Mouse (Mus musculus) kidney, embryonic 14.5 days (tissue): Measurements from ENCODE around the gene Vwa1. TPM values are rescaled to one million over a fixed set of nuclear protein-coding genes. Genes with fewer than 3 reads are reported as not detected.
"Not testable (repeated sequence)": the region's sequence is repeated elsewhere in the genome, so short reads cannot be mapped to it uniquely, and the experiment has no call there.

Experiments
- ATAC-seq: fragments of 200-750 bp; cut with Nextera tagmentation; 2 replicates; pipeline ENCODE4 v1.8.0; 2017; ENCODE audit warnings: moderate number of reproducible peaks, mild to moderate bottlenecking, moderate TSS enrichment, moderate library complexity; ENCODE audit not compliant: low FRiP score, low TSS enrichment
- H3K27ac ChIP-seq: fragments of 300-500 bp; sonication (generic); 2 replicates; pipeline ENCODE4 v1.5.1; 2014; ENCODE audit warnings: low read depth, mild to moderate bottlenecking, low read length, moderate library complexity, mixed read lengths
- H3K27me3 ChIP-seq: fragments of 300-500 bp; sonication (generic); 2 replicates; pipeline ENCODE4 v1.6.1; 2014; ENCODE audit warnings: mild to moderate bottlenecking, low read length; ENCODE audit not compliant: control insufficient read depth, insufficient read depth
- H3K36me3 ChIP-seq: fragments of 300-500 bp; sonication (generic); 2 replicates; pipeline ENCODE4 v1.6.1; 2014; ENCODE audit warnings: low read length, mixed read lengths; ENCODE audit not compliant: control insufficient read depth, insufficient read depth
- H3K4me1 ChIP-seq: fragments of 300-500 bp; sonication (generic); 2 replicates; pipeline ENCODE4 v1.6.1; 2014; ENCODE audit warnings: low read length, mixed read lengths; ENCODE audit not compliant: control insufficient read depth, insufficient read depth
- H3K4me2 ChIP-seq: fragments of 300-500 bp; sonication (generic); replicated peaks from 2 replicates; pipeline ENCODE4 v1.6.1; 2014; ENCODE audit warnings: low read depth, mild to moderate bottlenecking, low read length
- H3K4me3 ChIP-seq: fragments of 300-500 bp; sonication (generic); 2 replicates; pipeline ENCODE4 v1.5.1; 2014; ENCODE audit warnings: mild to moderate bottlenecking, low read length
- H3K9ac ChIP-seq: fragments of 300-500 bp; sonication (generic); 2 replicates; pipeline ENCODE4 v1.6.1; 2014; ENCODE audit warnings: low read depth, mild to moderate bottlenecking, low read length, moderate library complexity
- H3K9me3 ChIP-seq: fragments of 300-500 bp; sonication (generic); 2 replicates; pipeline ENCODE4 v1.6.1; 2016; ENCODE audit warnings: low read length; ENCODE audit not compliant: control insufficient read depth
- WGBS: fragments of 180-500 bp; shearing (Covaris S2); extraction: QIAGEN DNeasy Blood & Tissue Kit; methylation state at CpG from one replicate; pipeline ENCODE4 v1.1.7; 2014; 5-methylcytosine and 5-hydroxymethylcytosine counted together
- polyA plus RNA-seq: library from polyadenylated mRNA; unstranded; fragments of >200 nt; fragmentation: Nextera tagmentation; extraction: Ambion mirVana; gene quantifications from 2 replicates; pipeline ENCODE4 v1.2.1, GENCODE M21; 2014

The Vwa1 gene
- polyA plus RNA-seq, 1 experiment from 2014 or later: 4.9 TPM

GRCm38 (mm10) chr4:155744474-155744873 is 30.0 kb downstream of the Vwa1 start:
- Histone ChIP-seq H3K4me1 (no peaks in the 10 kb centered on the region), H3K4me2 (no peak overlapping the region), H3K36me3 (peaks cover 99% of the 10 kb centered on the region), H3K9me3 (no peaks in the 10 kb centered on the region), H3K9ac (no peak overlapping the region), H3K4me3 (no peak overlapping the region), H3K27ac (no peak overlapping the region), H3K27me3 (no peaks in the 10 kb centered on the region)
- WGBS: 89% methylated on average over 8 of the region's 8 CpGs
- no peak for ATAC-seq

DNA sequence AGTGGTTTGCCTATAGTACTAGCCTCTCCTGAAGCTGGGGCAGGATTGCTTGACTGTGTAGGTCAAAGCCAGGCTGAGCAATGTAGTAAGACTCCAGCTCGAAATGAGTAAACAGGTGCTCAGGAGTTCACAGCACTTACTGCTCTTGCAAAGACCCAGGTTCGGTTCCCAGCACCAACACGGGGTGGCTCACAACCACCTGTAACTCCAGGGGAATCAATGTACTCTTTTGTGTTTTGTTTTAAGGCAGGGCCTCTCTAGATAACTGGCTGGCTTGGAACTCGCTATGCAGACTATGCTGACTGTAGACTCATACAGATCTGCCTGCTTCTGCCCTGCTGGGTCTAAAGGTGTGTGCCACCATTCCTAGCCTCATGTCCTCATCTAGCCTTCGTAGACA is 31.8 kb downstream of the Vwa1 start:
- 96% methylated on average over 5 of the region's 5 CpGs for WGBS
- no peaks in the 10 kb centered on the region for H3K27me3 ChIP-seq

GRCm38 (mm10) chr4:155740681-155741080 is 33.8 kb downstream of the Vwa1 start:
- not testable (repeated sequence) for H3K4me1 ChIP-seq, H3K4me3 ChIP-seq, H3K4me2 ChIP-seq, H3K9ac ChIP-seq, ATAC-seq, H3K9me3 ChIP-seq, H3K27me3 ChIP-seq, H3K27ac ChIP-seq
- WGBS: 82% methylated on average over 10 of the region's 10 CpGs
- peaks cover 68% of the 10 kb centered on the region for H3K36me3 ChIP-seq

More for the DNA sequence above, 31.8 kb downstream of the Vwa1 start:
- H3K9ac ChIP-seq: no peak overlapping the region
- H3K36me3 ChIP-seq: peaks cover 84% of the 10 kb centered on the region
- H3K4me2 ChIP-seq: no peak overlapping the region
- ATAC-seq: no peak
- H3K4me1 ChIP-seq: no peaks in the 10 kb centered on the region
- H3K9me3 ChIP-seq: no peaks in the 10 kb centered on the region
- no peak overlapping the region for H3K4me3 ChIP-seq
- H3K27ac ChIP-seq: no peak overlapping the region

GRCm38 (mm10) chr4:155739741-155740636 is 34.5 kb downstream of the Vwa1 start:
- 90% methylated on average over 37 of the region's 37 CpGs for WGBS
- no peaks in the 10 kb centered on the region for H3K9me3 ChIP-seq
- peaks cover 61% of the 10 kb centered on the region for H3K36me3 ChIP-seq

DNA sequence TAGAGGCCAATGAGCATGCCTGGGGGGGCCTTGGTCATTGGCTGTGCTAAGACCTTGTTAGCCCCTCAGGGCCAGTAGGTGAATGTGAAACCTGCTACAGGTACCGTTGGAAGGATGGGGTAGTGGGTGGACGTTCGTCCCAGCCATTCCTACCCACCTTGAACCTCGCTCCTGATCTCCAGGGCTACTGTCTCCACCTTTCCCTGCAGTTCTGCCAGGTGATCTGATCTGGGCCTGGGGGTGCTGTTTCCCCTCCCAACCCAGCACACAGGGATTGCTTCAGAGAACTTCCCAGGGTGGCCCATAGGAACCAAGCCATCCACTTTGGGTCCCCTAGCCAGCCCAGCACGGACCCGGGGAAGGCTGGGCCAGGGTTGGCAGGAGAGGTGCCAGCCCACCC is 35.3 kb downstream of the Vwa1 start:
- no peaks in the 10 kb centered on the region for H3K9me3 ChIP-seq
- peaks cover 53% of the 10 kb centered on the region for H3K36me3 ChIP-seq
- 73% methylated on average over 6 of the region's 6 CpGs for WGBS
- no peak overlapping the region for H3K9ac ChIP-seq
- no peaks in the 10 kb centered on the region for H3K27me3 ChIP-seq
- no peak overlapping the region for H3K27ac ChIP-seq
- no peak overlapping the region for H3K4me2 ChIP-seq
- H3K4me1 ChIP-seq: peaks cover 9% of the 10 kb centered on the region
- ATAC-seq: no peak
- no peak overlapping the region for H3K4me3 ChIP-seq

More at GRCm38 (mm10) chr4:155739741-155740636, 34.5 kb downstream of the Vwa1 start:
- H3K4me1 ChIP-seq: peaks cover 9% of the 10 kb centered on the region
- H3K27me3 ChIP-seq: no peaks in the 10 kb centered on the region
- ATAC-seq: no peak
- H3K27ac ChIP-seq: no peak overlapping the region
- H3K9ac ChIP-seq: no peak overlapping the region
- H3K4me3 ChIP-seq: no peak overlapping the region
- H3K4me2 ChIP-seq: no peak overlapping the region

GRCm38 (mm10) chr4:155738262-155738661 is 36.2 kb downstream of the Vwa1 start:
- Histone ChIP-seq H3K27ac (no peak overlapping the region), H3K4me1 (peaks cover 15% of the 10 kb centered on the region), H3K9me3 (no peaks in the 10 kb centered on the region), H3K36me3 (peaks cover 44% of the 10 kb centered on the region), H3K27me3 (no peaks in the 10 kb centered on the region), H3K9ac (no peak overlapping the region), H3K4me2 (no peak overlapping the region), H3K4me3 (no peak overlapping the region)
- ATAC-seq: no peak
- 61% methylated on average over 8 of the region's 8 CpGs for WGBS

GRCm38 (mm10) chr4:155736421-155736820 is 38.1 kb downstream of the Vwa1 start:
- no peak for ATAC-seq
- Histone ChIP-seq H3K9me3 (no peaks in the 10 kb centered on the region), H3K4me1 (peaks cover 15% of the 10 kb centered on the region), H3K27ac (no peak overlapping the region), H3K9ac (no peak overlapping the region), H3K4me2 (peak overlapping the region; percentile 91; the same call in 1 of the 2 replicates), H3K27me3 (no peaks in the 10 kb centered on the region), H3K4me3 (no peak overlapping the region), H3K36me3 (peaks cover 42% of the 10 kb centered on the region)
- 96% methylated on average over 5 of the region's 5 CpGs for WGBS

GRCm38 (mm10) chr4:155735788-155736187 is 38.7 kb downstream of the Vwa1 start:
- no peak for ATAC-seq
- H3K4me2 ChIP-seq: peak overlapping the region; percentile 91
- H3K4me1 ChIP-seq: peaks cover 15% of the 10 kb centered on the region
- H3K4me3 ChIP-seq: peak overlapping the region; percentile 76
- H3K27ac ChIP-seq: no peak overlapping the region
- H3K9ac ChIP-seq: peak overlapping the region; percentile 86
- 75% methylated on average over 5 of the region's 5 CpGs for WGBS
- H3K9me3 ChIP-seq: no peaks in the 10 kb centered on the region
- peaks cover 35% of the 10 kb centered on the region for H3K36me3 ChIP-seq
- no peaks in the 10 kb centered on the region for H3K27me3 ChIP-seq

DNA sequence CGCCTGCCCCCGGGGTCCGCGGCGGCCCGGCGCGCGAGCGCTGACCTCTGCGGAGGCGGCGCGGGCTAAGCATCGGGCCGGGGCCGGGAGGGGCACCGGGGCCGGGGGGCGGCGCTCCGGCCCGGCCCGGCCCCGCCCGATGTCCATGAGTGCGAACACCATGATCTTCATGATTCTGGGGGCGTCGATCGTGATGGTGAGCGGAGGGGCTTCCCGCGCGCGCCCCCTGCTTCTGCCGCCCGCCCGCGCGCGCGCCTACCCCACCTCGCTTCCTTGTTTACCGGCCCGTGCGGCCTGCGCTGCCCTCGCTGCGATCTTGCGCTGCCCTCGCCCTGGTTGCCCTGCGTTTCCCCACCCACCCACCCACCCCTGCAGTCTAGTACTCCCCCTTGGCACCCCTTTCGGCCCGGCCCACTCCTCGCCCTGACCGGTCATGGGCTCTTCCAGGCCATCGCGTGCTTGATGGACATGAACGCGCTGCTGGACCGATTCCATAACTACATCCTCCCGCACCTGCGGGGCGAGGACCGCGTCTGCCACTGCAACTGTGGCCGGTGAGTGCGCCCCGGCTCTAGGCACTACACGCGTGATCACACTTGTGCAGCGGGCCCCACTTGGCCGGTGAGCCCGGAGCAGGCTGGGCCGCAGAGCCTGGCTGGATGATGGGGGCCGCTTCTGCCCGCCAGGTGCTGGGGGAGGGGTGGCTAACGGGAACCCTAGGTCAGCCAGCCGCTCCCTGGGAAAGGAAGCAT is 39.4 kb downstream of the Vwa1 start:
- peaks cover 29% of the 10 kb centered on the region for H3K36me3 ChIP-seq

More for the DNA sequence above, 39.4 kb downstream of the Vwa1 start:
- ATAC-seq: peak; percentile 75
- Histone ChIP-seq H3K27me3 (no peaks in the 10 kb centered on the region), H3K4me1 (peaks cover 15% of the 10 kb centered on the region), H3K9me3 (no peaks in the 10 kb centered on the region), H3K9ac (peak overlapping the region; percentile 86), H3K27ac (peak overlapping the region; percentile 82), H3K4me3 (peak overlapping the region; percentile 76), H3K4me2 (peak overlapping the region; percentile 91)
- WGBS: under 1% methylated on average over 45 of the region's 79 CpGs
